Mouse (Mus musculus) liver, embryonic 16.5 days (tissue): ENCODE measurements around the gene Ccdc157. TPM values are rescaled to one million over a fixed set of nuclear protein-coding genes. Genes with fewer than 3 reads are reported as not detected.
"Not testable (repeated sequence)": the region's sequence is repeated elsewhere in the genome, so short reads cannot be mapped to it uniquely, and the experiment has no call there.

Source experiments
- ATAC-seq: fragments of 200-750 bp; cut with Nextera tagmentation; 2 replicates; pipeline ENCODE4 v1.8.0; 2017; ENCODE audit warnings: low read depth, mild to moderate bottlenecking, moderate number of reproducible peaks, moderate library complexity
- H3K27ac ChIP-seq: fragments of 300-500 bp; sonication (generic); 2 replicates; pipeline ENCODE4 v1.5.1; 2014; ENCODE audit warnings: mild to moderate bottlenecking, low read length
- H3K27me3 ChIP-seq: fragments of 300-500 bp; sonication (generic); 2 replicates; pipeline ENCODE4 v1.6.1; 2014; ENCODE audit warnings: low read depth, low read length, mixed read lengths; ENCODE audit not compliant: control insufficient read depth, insufficient read depth
- H3K36me3 ChIP-seq: fragments of 300-500 bp; sonication (generic); 2 replicates; pipeline ENCODE4 v1.6.1; 2014; ENCODE audit warnings: mild to moderate bottlenecking; ENCODE audit not compliant: control insufficient read depth, insufficient read depth
- H3K4me1 ChIP-seq: fragments of 300-500 bp; sonication (generic); 2 replicates; pipeline ENCODE4 v1.6.1; 2014; ENCODE audit warnings: low read depth, low read length, mixed read lengths; ENCODE audit not compliant: control insufficient read depth
- H3K4me2 ChIP-seq: fragments of 300-500 bp; sonication (generic); 2 replicates; pipeline ENCODE4 v1.6.1; 2014; ENCODE audit warnings: low read depth, low read length, mixed read lengths
- H3K4me3 ChIP-seq: fragments of 300-500 bp; sonication (generic); 2 replicates; pipeline ENCODE4 v1.5.1; 2014; ENCODE audit warnings: low read depth, mild to moderate bottlenecking, low read length
- H3K9ac ChIP-seq: fragments of 300-500 bp; sonication (generic); 2 replicates; pipeline ENCODE4 v1.6.1; 2014; ENCODE audit warnings: low read depth, low read length
- H3K9me3 ChIP-seq: fragments of 300-500 bp; sonication (generic); replicated peaks from 2 replicates; pipeline ENCODE4 v1.6.1; 2016; ENCODE audit warnings: low read length; ENCODE audit not compliant: control insufficient read depth
- WGBS: fragments of 180-500 bp; shearing (Covaris S2); extraction: QIAGEN DNeasy Blood & Tissue Kit; methylation state at CpG from one replicate; pipeline ENCODE4 v1.1.7; 2014; ENCODE audit not compliant: insufficient replicate concordance; 5-methylcytosine and 5-hydroxymethylcytosine counted together
- polyA plus RNA-seq: library from polyadenylated mRNA; unstranded; fragments of >200 nt; fragmentation: Nextera tagmentation; extraction: Ambion mirVana; gene quantifications from 2 replicates; pipeline ENCODE4 v1.2.1, GENCODE M21; 2015

Gene Ccdc157
- polyA plus RNA-seq, 1 experiment from 2014 or later = 0.79 TPM

DNA sequence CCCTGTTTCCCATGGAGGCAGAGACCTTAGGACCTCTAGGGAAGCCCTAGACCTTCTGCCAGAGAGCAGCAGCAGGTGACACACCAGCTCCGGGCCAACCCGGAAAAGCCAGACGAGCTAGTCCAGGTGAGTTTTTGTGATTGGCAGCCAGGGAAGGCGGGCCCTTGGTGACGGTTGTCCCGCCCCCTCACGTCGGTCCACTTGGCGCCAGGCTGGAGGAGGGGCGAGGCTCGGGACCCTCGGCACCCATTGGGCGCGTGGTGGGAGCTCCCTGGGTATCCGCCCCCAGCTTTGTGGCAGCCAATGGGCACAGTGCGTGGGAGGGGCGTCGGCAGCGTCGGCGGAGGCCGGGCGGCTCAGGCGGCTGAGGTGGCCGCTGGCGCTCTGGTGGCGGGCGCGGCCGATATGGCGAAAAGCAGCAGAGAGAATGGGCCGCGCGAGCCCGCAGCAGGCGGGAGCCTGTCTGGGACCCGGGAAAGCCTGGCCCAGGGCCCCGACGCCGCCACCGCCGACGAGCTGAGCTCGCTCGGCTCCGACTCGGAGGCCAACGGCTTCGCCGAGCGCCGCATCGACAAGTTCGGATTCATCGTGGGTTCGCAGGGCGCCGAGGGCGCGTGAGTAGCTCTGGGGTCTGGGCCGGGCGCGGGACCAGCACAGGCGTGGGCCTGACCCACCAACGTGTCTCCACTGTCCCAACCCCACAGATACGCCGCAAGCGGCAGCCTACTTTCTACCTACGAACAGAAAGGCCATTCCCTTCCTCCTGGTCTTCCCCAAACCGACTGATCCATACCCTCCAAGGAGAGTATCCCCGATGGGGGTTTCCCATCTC lies 26.6 kb upstream of the Ccdc157 start, which contains the start of gene Tbc1d10a:
Gene Tbc1d10a, plus strand, starts transcription at position 304 of the 832 bp plus-strand sequence.
- no peaks in the 10 kb centered on the region for H3K27me3 ChIP-seq
- under 1% methylated on average over 71 of the region's 71 CpGs for WGBS
- peaks cover 3% of the 10 kb centered on the region for H3K36me3 ChIP-seq
- H3K27ac ChIP-seq = peak within 1 kb of the TSS; percentile 57; the same call in 1 of the 2 replicates
- no peaks in the 10 kb centered on the region for H3K9me3 ChIP-seq
- H3K4me3 ChIP-seq = peak within 1 kb of the TSS; percentile 86
- H3K4me2 ChIP-seq = peak within 1 kb of the TSS; percentile 98
- peak within 1 kb of the TSS; percentile 93 for H3K9ac ChIP-seq
- peaks cover 25% of the 10 kb centered on the region for H3K4me1 ChIP-seq
- peak; percentile 100 for ATAC-seq

GRCm38 (mm10) chr11:4185480-4185879 lies 25.4 kb upstream of the Ccdc157 start:
- Histone ChIP-seq H3K4me1 (peaks cover 23% of the 10 kb centered on the region), H3K36me3 (peaks cover 15% of the 10 kb centered on the region)
- not testable (repeated sequence) for H3K27ac ChIP-seq, ATAC-seq, H3K4me2 ChIP-seq, H3K9ac ChIP-seq, H3K4me3 ChIP-seq, H3K27me3 ChIP-seq, H3K9me3 ChIP-seq
- WGBS = 70% methylated on average over 6 of the region's 6 CpGs

DNA sequence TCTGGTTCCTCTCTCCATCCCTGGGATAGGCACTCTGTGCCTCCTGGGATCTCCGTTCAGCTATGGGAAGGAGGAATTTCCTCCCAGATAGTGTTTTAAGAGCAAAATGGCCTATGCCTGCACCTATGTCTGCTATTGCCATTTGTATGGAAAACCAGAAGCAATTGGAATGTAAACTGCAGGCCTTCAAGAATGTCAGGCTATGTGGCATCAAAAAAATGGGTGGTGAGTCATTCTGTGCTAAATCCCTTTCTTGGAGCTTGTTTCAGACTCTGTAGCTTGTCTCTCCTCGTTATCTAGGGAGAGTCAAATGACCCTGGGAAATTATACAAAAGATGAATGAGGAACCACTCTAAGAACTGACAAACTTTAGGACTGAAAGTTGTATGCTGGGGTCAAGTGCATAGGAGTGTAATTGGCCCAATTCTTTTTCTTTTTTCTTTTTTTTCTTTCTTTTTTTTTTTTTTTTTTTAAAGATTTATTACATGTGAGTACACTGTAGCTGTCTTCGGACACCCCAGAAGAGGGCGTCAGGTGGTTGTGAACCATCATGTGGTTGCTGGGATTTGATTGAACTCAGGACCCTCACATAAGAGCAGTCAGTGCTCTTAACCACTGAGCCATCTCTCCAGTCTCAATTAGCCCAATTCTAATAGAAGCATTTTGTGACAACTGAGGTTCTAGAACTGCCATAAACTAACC lies 24.3 kb upstream of the Ccdc157 start:
- Histone ChIP-seq H3K4me1 (peaks cover 20% of the 10 kb centered on the region), H3K4me2 (no peak overlapping the region), H3K9me3 (no peaks in the 10 kb centered on the region), H3K27me3 (no peaks in the 10 kb centered on the region), H3K36me3 (peaks cover 26% of the 10 kb centered on the region), H3K4me3 (no peak overlapping the region), H3K9ac (no peak overlapping the region), H3K27ac (no peak overlapping the region)
- WGBS = 54% methylated on average over 4 of the region's 4 CpGs
- ATAC-seq = no peak

DNA sequence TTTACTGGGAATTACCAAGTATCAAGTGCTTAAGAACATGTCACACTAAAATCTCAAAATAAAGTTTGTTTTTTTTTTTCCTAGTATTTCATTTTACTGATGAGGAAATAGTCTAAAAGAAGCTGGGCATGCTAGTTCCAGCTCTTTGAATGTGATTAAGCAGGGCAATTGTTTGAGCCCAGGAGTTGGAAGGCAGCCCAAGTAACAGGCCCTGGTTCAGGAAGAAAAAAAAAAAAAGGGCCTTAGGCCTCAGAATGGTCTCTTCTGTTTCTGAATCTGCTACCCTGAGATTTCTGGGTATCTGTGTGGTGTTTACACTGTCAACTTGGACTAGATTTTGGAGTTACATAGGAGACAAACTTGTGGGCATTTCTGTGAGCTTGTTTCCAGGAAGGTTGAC lies 23.4 kb upstream of the Ccdc157 start:
- H3K4me3 ChIP-seq = no peak overlapping the region
- H3K9ac ChIP-seq = no peak overlapping the region
- no peaks in the 10 kb centered on the region for H3K27me3 ChIP-seq
- peaks cover 16% of the 10 kb centered on the region for H3K4me1 ChIP-seq
- no peak overlapping the region for H3K4me2 ChIP-seq
- no peaks in the 10 kb centered on the region for H3K9me3 ChIP-seq
- peaks cover 34% of the 10 kb centered on the region for H3K36me3 ChIP-seq
- ATAC-seq = no peak
- no peak overlapping the region for H3K27ac ChIP-seq

DNA sequence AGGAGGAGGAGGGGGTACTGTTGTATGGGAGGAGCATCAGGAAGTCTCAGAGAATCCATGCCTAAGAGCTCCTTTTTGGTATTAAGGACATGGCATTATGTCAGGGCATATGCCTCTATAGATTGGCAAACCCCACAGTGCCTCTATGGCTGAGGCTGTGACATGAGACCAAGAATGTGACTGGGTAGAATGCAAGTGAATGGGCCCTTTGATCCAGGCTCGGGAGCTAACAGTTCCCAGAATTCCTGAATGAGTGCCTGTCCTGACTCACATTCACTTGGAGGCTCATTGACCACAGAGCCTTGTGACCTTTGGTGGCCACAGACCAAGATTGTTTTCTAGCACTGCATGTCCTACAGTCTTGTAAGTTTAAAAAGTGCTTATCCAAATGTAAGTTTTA lies 22.0 kb upstream of the Ccdc157 start:
- Histone ChIP-seq H3K4me2 (no peak overlapping the region), H3K27ac (no peak overlapping the region), H3K27me3 (no peaks in the 10 kb centered on the region), H3K9ac (no peak overlapping the region), H3K36me3 (peaks cover 48% of the 10 kb centered on the region), H3K4me1 (peaks cover 3% of the 10 kb centered on the region), H3K4me3 (no peak overlapping the region), H3K9me3 (no peaks in the 10 kb centered on the region)
- 29% methylated on average over 1 of the region's 1 CpGs for WGBS
- ATAC-seq = no peak

- Histone ChIP-seq H3K4me3 (no peak overlapping the region), H3K9ac (no peak overlapping the region), H3K4me1 (no peaks in the 10 kb centered on the region), H3K27me3 (no peaks in the 10 kb centered on the region), H3K9me3 (no peaks in the 10 kb centered on the region), H3K4me2 (no peak overlapping the region), H3K27ac (no peak overlapping the region), H3K36me3 (peaks cover 90% of the 10 kb centered on the region)
- WGBS = 82% methylated on average over 4 of the region's 4 CpGs
- no peak for ATAC-seq
Measured at GRCm38 (mm10) chr11:4177716-4178115, 17.6 kb upstream of the Ccdc157 start.

DNA sequence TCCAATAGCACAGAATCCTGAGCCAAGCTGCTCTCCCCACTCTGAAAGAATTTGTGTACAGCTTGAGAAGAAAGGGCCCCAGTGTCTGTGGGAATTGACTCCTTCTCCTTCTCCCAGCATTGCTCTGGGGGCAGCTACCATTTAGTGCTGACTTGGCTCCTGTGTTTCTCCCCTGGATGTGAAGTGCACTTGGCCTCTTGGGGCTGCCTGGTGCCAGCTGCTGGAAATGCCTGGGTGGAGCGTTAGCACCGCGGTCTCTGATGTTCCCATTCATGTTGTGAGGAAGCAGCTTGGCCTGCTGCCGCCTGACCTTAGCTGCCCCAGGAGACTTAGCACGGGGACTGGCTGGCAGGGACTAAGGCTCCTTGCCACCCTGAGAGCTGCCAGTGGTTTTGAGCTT lies 14.5 kb upstream of the Ccdc157 start:
- no peak overlapping the region for H3K4me2 ChIP-seq
- H3K27me3 ChIP-seq = no peaks in the 10 kb centered on the region
- WGBS = 91% methylated on average over 5 of the region's 5 CpGs
- no peak overlapping the region for H3K4me3 ChIP-seq
- peaks cover 89% of the 10 kb centered on the region for H3K36me3 ChIP-seq
- H3K9me3 ChIP-seq = no peaks in the 10 kb centered on the region
- H3K9ac ChIP-seq = no peak overlapping the region
- no peak for ATAC-seq
- no peak overlapping the region for H3K27ac ChIP-seq
- no peaks in the 10 kb centered on the region for H3K4me1 ChIP-seq

GRCm38 (mm10) chr11:4166467-4167090 lies 6.5 kb upstream of the Ccdc157 start:
- no peak for ATAC-seq
- no peak overlapping the region for H3K4me2 ChIP-seq
- no peaks in the 10 kb centered on the region for H3K27me3 ChIP-seq
- no peak overlapping the region for H3K27ac ChIP-seq
- H3K4me1 ChIP-seq = peaks cover 7% of the 10 kb centered on the region
- H3K9ac ChIP-seq = no peak overlapping the region
- 69% methylated on average over 7 of the region's 7 CpGs for WGBS
- peaks cover 66% of the 10 kb centered on the region for H3K36me3 ChIP-seq
- no peaks in the 10 kb centered on the region for H3K9me3 ChIP-seq
- H3K4me3 ChIP-seq = no peak overlapping the region

- H3K4me1 ChIP-seq = peaks cover 19% of the 10 kb centered on the region
Measured at GRCm38 (mm10) chr11:4164701-4165100, 4.6 kb upstream of the Ccdc157 start.

More at GRCm38 (mm10) chr11:4164701-4165100, 4.6 kb upstream of the Ccdc157 start:
- no peak overlapping the region for H3K4me2 ChIP-seq
- no peak for ATAC-seq
- peaks cover 56% of the 10 kb centered on the region for H3K36me3 ChIP-seq
- no peak overlapping the region for H3K4me3 ChIP-seq
- no peaks in the 10 kb centered on the region for H3K27me3 ChIP-seq
- H3K27ac ChIP-seq = no peak overlapping the region
- H3K9ac ChIP-seq = no peak overlapping the region
- 79% methylated on average over 2 of the region's 2 CpGs for WGBS
- H3K9me3 ChIP-seq = no peaks in the 10 kb centered on the region
